Mouse (Mus musculus) 3T3-L1 (cell line): ENCODE results near the gene Ppia.
"Not testable (repeated sequence)": the region's sequence is repeated elsewhere in the genome, so short reads cannot be mapped to it uniquely, and the experiment has no call there.

ENCODE experiments used
- DNase-seq: peaks from one replicate; pipeline ENCODE4 v3.0.0-alpha.2; 2015; ENCODE audit warnings: low read depth, low spot score

The Ppia gene

GRCm38 (mm10) chr11:6404699-6405566 is 10.3 kb upstream of the Ppia start:
- DNase-seq, result no peak

DNA sequence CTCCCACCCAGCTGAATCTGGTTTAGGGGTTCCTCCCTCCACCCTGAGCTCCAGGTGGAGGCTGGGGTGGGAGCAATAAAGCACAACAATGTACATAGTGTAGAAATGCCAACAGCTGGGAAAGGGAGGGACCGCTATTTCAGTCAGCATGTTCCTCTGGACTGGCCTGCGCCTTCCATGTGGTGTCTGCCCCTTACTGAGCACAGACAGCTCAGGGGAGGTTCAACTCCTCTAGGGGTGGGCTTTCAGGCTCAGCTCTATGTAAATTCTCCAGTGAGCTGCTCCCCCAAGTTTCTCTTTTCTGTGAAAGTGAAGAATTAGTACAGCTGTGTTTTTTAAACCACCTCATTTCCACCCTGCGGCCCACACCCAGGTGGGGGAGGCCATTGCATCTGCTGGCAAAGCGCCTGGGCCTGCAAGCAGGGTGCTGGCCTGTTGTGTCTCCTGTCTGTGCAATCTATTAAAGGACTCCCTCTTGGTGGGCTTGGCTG is 9.6 kb upstream of the Ppia start:
- DNase-seq, result peak; percentile 32

DNA sequence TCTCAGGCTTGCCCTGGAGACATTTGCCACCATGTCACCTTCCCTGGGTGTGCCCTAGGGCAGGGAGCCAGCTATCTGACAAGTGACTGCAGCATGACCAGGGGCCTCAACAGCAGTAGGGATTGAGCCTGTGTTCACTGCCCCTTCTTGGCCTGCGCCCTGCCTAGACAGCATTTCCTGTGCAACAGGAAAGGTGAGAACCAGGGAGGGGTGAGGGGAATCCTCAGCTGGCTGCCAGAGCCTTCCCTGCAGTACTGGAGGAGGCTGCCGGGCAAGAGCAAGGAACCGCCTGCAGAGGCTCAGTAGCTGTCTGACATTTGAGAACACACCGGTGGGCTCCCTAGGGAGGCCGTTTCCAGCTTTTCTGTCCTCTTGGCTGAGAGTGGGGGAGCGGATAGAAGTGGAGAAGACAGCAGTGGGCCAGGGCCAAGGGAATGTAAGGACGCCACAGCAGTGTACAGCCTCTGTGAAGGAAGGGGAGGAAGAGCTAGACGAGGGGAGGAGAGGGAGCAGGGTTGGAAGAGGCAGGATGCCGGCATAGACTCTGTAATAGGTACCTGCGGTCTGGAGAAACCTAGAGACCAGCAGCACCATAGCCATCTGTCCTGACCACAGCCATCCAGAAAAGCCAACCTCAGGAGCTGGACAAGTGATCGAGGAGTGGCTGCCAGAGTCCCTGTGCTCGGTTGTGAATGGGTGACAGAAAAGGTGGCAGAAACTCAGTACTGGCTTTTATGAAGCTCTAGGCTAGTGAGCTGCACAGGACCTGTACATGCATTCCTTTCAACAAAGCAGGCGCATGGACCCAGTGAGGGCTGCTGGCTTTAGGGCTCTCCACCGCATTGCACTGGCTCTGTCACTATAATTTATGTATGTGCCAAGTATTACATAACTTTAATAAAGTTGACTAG is 8.7 kb upstream of the Ppia start:
- peak; percentile 66 for DNase-seq

- DNase-seq, result no peak
These were observed 8.1 kb upstream of the Ppia start for GRCm38 (mm10) chr11:6407162-6407621.

DNA sequence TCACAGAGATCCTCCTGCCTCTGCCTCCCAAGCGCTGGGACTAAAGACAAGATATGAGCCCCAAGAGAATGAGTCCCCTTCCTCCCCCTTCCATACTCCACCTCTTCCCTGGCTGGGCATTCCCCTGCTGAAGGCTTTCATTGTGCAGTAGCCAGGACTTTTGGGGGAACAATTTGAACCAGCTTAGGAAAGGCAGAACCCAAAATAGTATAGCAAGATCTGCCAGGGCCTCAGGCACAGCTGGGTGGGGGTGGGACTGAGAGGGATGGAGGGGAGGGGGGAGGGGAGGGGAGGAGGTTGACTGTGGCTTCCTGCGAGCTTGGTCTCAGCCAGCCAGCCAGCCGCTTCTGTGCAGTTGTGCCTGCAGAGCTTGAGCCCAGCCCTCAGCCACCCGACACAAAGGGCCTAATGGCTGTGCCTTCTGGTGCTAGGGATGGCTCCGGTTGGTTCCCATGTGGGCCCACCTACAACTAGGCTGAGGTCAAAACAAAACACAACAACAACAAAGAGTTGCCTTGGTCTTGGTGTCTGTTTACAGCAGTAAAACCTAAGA is 5.1 kb upstream of the Ppia start:
- DNase-seq, result no peak

- not testable (repeated sequence) for DNase-seq
These were observed 4.5 kb upstream of the Ppia start for GRCm38 (mm10) chr11:6410755-6411154.

- DNase-seq, result peak; percentile 83
These were observed 3.6 kb upstream of the Ppia start for GRCm38 (mm10) chr11:6411684-6412083.

DNA sequence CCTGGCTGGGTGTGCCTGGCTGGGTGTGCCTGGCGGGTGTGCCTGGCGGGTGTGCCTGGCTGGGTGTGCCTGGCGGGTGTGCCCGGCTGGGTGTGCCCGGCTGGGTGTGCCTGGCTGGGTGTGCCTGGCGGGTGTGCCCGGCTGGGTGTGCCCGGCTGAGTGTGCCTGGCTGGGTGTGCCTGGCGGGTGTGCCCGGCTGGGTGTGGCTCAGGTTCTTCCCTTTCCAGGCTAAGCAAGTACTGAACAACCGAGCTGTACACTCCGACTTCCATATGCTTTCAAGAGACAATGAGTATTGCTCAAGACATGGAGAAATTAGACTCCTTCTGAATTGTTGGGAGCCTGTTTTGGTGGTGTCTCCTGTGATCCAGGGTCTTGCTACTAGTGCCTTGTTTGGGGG is 2.0 kb upstream of the Ppia start:
- DNase-seq, result no peak

GRCm38 (mm10) chr11:6415551-6416404 is 535 bp downstream of the Ppia start:
- DNase-seq, result peak; percentile 88

- DNase-seq, result peak; percentile 80
These were observed 1.3 kb downstream of the Ppia start for GRCm38 (mm10) chr11:6416405-6417034.

- no peak for DNase-seq
These were observed 1.8 kb downstream of the Ppia start for GRCm38 (mm10) chr11:6417069-6417468.

DNA sequence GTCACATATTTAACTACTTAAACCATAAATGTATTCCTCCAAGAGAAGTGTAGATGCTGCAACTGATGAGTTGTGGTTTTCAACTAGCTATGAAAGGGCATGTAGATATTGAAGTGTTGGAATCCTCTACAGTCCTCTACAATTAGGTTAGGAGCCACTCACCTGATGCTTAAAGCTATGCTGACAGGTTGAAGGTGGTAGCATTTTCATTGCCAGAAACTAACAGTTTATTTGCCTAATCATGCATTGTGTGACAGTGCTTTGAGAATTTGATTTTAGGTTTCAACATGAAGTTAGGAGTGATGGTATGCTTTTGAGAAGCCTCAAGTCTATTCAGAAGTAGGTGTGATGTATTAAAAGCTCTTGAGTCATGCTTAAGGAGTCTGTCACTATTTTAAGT is 2.2 kb downstream of the Ppia start:
- peak; percentile 22 for DNase-seq

DNA sequence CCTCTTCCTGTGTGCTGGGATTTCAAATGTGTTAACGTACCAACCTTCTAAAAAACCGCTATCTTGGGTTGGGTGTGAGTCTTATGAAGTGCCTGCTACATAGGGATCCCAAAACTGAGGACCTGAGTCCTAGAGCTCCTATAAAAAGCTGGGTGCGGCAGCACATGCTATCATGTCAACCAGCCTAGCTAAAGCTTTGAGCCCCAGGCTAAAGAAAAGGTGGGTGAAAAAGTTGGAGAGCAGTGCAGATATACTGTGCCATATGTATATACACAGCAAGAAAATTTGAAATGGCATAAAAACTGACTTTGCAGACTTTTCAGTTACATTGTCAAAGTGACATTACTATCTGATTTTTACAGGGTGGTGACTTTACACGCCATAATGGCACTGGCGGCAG is 3.5 kb downstream of the Ppia start:
- DNase-seq, result no peak

- DNase-seq, result peak; percentile 31
These were observed 3.9 kb downstream of the Ppia start for GRCm38 (mm10) chr11:6419156-6419555.

DNA sequence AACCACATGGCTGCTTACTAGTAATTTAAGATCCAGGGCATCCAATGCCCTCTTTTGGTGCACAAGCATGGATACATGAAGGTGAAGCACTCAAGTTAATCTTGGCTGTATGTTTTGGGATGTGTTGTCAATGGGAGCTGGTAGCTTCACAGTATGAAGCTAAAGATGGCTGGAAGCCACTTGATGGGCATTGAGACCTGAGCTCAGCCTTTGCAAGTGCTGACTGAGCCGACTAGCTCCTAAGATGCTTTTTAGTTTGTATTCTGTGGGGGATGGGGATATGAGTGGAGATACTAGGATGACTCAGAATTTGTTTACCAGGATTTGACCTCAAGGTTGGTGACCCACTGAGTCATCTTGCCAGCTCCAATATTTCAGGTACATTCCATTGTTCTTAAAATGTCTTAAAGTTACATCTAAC is 5.0 kb downstream of the Ppia start:
- DNase-seq, result peak; percentile 29

GRCm38 (mm10) chr11:6420722-6421350 is 5.6 kb downstream of the Ppia start:
- DNase-seq, result no peak

DNA sequence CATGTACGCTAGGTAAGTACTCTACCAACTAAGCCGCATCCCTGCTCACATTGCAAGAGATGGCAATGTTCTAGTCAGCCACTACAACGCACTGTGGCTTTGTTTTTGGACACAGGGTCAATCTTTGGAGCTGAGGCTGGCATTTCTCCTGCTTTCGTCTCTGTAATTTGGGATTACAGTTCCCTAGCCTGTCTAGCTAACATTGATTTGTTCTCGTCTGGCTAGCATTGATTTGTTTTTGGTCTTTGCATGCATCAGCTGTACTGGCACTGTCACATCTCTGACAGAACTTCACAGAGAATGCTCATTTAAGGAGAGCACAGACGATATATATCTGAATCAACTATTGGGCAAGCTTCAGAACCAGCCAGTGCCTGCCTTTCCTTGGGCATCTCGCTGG is 14.9 kb downstream of the Ppia start:
- DNase-seq, result no peak

- peak; percentile 61 for DNase-seq
These were observed 21.2 kb downstream of the Ppia start for GRCm38 (mm10) chr11:6436442-6436841.

DNA sequence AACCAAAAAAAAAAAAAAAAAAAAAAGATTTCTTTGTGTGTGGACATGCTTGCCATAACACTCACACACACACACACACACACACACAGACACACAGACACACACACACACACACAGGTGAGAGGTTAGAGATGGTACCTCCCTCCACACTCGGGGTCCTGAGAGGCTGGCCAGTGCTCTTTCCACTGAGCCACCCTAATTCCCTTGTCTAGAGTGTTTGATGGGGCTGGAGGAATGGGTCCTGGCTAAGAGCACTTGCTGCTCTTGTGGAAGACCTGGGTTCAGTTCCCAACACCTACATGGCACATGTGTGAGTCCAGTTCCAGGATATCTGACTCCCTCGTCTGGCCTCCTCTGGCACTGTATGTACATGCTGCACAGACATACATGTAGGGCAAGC is 22.4 kb downstream of the Ppia start:
- DNase-seq, result no peak

GRCm38 (mm10) chr11:6440171-6440570 is 24.9 kb downstream of the Ppia start:
- DNase-seq, result no peak
